23 mouse cellular contexts compared by ENCODE assay signal in the genomic region with DNA sequence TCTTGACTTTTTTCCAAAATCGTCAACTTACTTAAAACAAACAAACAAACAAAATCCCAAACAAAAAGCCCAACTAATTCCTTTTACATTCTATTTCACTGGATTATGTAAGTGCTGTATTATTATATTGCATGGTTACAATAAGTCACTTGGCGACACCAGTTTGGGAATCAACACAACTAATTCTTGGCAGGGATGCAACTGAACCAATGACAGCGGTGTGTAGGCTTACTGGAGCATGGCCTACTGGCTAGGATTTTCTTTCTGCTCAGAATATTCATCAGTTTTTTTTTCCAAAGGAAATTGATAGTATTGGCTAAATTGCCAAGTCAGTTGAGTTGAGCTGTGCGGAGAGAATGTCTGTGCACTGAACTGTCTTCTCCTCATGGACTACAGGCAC.
DNase-seq lines count a peak whose midpoint lies in the region; ATAC-seq lines count a peak whose summit lies in the region.
"Had no signal": no experiment of that assay in that cellular context is flagged by ENCODE, and none has a peak within 500 bp of the region (broad histone marks: within the 10 kb centered on the region; RNA-seq: fewer than 3 reads in every experiment).

No protein-coding gene starts in this region.

- ATAC-seq in megakaryocyte progenitor cell, adult 5-6 weeks (replicated peaks; ENCODE audit: poor library complexity): no peak
- ATAC-seq: inflammation-experienced regulatory T-cells, adult 6 months; midbrain, embryonic 15.5 days had no signal

- intact Hi-C loops in left cerebral cortex, postnatal 4 days (cut with DNase I): no loop called here

- DNase-seq in cerebellum, postnatal 10 days: peak; percentile 26 to 27
- DNase-seq in cerebellum, adult 11 months: no peak
- DNase-seq in layer of hippocampus, adult 11-12 months (ENCODE audit: low spot score): peak; percentile 51
- DNase-seq in layer of hippocampus, postnatal 25 days (ENCODE audit: extremely low spot score in 1 of 2, low spot score in 1 of 2): no peak
- peak; percentile 34 to 44 for DNase-seq in layer of hippocampus, adult 8-10 months (ENCODE audit: low spot score in 2 of 2)
- no peak for DNase-seq in thymus, postnatal 14 days
- no peak for DNase-seq in left cerebral cortex, postnatal 4 days
- DNase-seq: adrenal gland, postnatal 36 days; cerebellum, adult 9-10 months; embryo, embryonic 11 days; gastrocnemius, adult 2 months; heart, postnatal 14 days; kidney, adult 11 months; kidney, postnatal 25 days; liver, embryonic 13.5 days; lung, adult 18-20 months; lung, postnatal 14 days; retina, postnatal 1 day; right cerebral cortex, postnatal 25 days; thymus, postnatal 25 days had no signal

Comparison
In these comparisons a context has a peak if more than half of its experiments do, and no peak if none do; other contexts are left out.
1. DNase-seq: peak in cerebellum, postnatal 10 days (2 of 2), layer of hippocampus, adult 11-12 months (single experiment) and layer of hippocampus, adult 8-10 months (2 of 2); none in cerebellum, adult 11 months (single experiment), layer of hippocampus, postnatal 25 days (0 of 2), thymus, postnatal 14 days (single experiment) and left cerebral cortex, postnatal 4 days (single experiment).